Mouse (Mus musculus) CH12.LX (cell line): ENCODE measurements around the gene Pou2f3.

Experiments used
- CHD2 ChIP-seq: IDR thresholded peaks from 2 replicates; pipeline ENCODE4 v1.6.1; 2011; ENCODE audit warnings: low read length, improper control_type of control experiment
- CTCF ChIP-seq, 2 experiments: IDR thresholded peaks in 1 of 2; conservative IDR thresholded peaks in 1 of 2; 2 replicates each; pipeline ENCODE4 v1.5.1; 2011 to 2012; ENCODE audit warnings: low read depth in 2 of 2, low read length in 2 of 2, improper control_type of control experiment in 1 of 2, inconsistent platforms in 1 of 2, mild to moderate bottlenecking in 1 of 2, moderate library complexity in 1 of 2
- EP300 ChIP-seq: IDR thresholded peaks from 2 replicates; pipeline ENCODE4 v1.6.1; 2011; ENCODE audit warnings: low read length, improper control_type of control experiment
- GABPA ChIP-seq: IDR thresholded peaks from 2 replicates; pipeline ENCODE4 v1.6.1; 2012; ENCODE audit warnings: low read depth, low read length, improper control_type of control experiment, inconsistent platforms; ENCODE audit not compliant: insufficient replicate concordance
- KAT2A ChIP-seq: IDR thresholded peaks from 2 replicates; pipeline ENCODE4 v1.6.1; 2012; ENCODE audit warnings: low read length, improper control_type of control experiment, inconsistent platforms; ENCODE audit not compliant: insufficient replicate concordance
- MYC ChIP-seq: IDR thresholded peaks from 2 replicates; pipeline ENCODE4 v1.6.1; 2011; ENCODE audit warnings: low read depth, mild to moderate bottlenecking, improper control_type of control experiment, low read length
- NRF1 ChIP-seq: IDR thresholded peaks from 2 replicates; pipeline ENCODE4 v1.6.1; 2014; ENCODE audit warnings: low read depth, mild to moderate bottlenecking, inconsistent platforms, low read length, improper control_type of control experiment, moderate library complexity
- POLR2A ChIP-seq: IDR thresholded peaks from 2 replicates; pipeline ENCODE4 v1.6.1; 2011; ENCODE audit warnings: low read depth, mild to moderate bottlenecking, improper control_type of control experiment, low read length
- RAD21 ChIP-seq: IDR thresholded peaks from 2 replicates; pipeline ENCODE4 v1.6.1; 2011; ENCODE audit warnings: low read depth, mild to moderate bottlenecking, low read length, improper control_type of control experiment, moderate library complexity
- RCOR1 ChIP-seq: conservative IDR thresholded peaks from 2 replicates; pipeline ENCODE4 v1.6.1; 2012; ENCODE audit warnings: low read depth, mild to moderate bottlenecking, inconsistent platforms, low read length, improper control_type of control experiment
- TCF12 ChIP-seq: IDR thresholded peaks from 2 replicates; pipeline ENCODE4 v1.6.1; 2014; ENCODE audit warnings: low read depth, mild to moderate bottlenecking, inconsistent platforms, low read length, improper control_type of control experiment
- USF1 ChIP-seq: IDR thresholded peaks from 2 replicates; pipeline ENCODE4 v1.6.1; 2014; ENCODE audit warnings: low read depth, mild to moderate bottlenecking, inconsistent platforms, low read length, improper control_type of control experiment
- USF2 ChIP-seq: conservative IDR thresholded peaks from 2 replicates; pipeline ENCODE4 v1.6.1; 2011; ENCODE audit warnings: low read depth, low read length, improper control_type of control experiment
- ZNF384 ChIP-seq: IDR thresholded peaks from 2 replicates; pipeline ENCODE4 v1.6.1; 2012; ENCODE audit warnings: low read depth, low read length, improper control_type of control experiment, inconsistent platforms

DNA sequence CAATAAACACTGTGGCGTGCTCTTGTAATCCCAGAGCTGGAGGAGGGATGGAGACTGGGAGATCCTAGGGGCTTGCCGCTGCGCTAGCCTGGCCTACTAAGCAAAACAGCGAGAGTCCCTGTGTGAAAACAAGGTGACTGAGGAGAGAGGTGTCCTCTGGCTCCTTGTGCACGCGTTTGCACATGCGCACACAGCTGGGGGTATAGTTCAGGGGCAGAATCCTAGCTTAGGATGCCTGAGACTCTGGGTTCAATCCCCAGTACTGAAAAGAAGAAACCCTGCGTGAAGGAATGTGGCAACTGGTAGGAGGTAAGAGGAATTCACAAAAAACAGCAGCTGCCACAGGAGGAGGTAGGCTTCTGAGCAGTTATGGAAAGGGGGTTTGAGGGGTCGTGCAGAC is 16.2 kb downstream of the Pou2f3 start:
- TF ChIP-seq NRF1 (no peak), TCF12 (no peak), ZNF384 (no peak), USF2 (no peak), EP300 (no peak), GABPA (no peak), CHD2 (no peak), RAD21 (no peak), RCOR1 (no peak), CTCF (conservative IDR thresholded peaks at IDR 0.05 in 1 of 2, IDR thresholded peaks at IDR 0.05 in 1 of 2; ENCODE audit: low read depth in 2 of 2, low read length in 2 of 2) (no peak), POLR2A (no peak), MYC (no peak), USF1 (no peak), KAT2A (no peak)
